Mouse (Mus musculus) small intestine, adult 2 months (tissue): ENCODE data around the gene Adm2. TPM values are rescaled to one million over a fixed set of nuclear protein-coding genes. Genes with fewer than 3 reads are reported as not detected.
A peak's percentile ranks its signal among the peaks of the same experiment; 100 is the strongest.

Source experiments
- H3K27ac ChIP-seq: fragments of 200-500 bp; 2 replicates; pipeline ENCODE4 v1.5.1; 2012; ENCODE audit warnings: low read depth, low read length, control low read depth, inconsistent platforms; ENCODE audit not compliant: insufficient read depth
- H3K27me3 ChIP-seq: fragments of 200-500 bp; 2 replicates; pipeline ENCODE4 v1.6.1; 2012; ENCODE audit warnings: mild to moderate bottlenecking, moderate library complexity, low read length, inconsistent platforms; ENCODE audit not compliant: control insufficient read depth, insufficient read depth
- H3K36me3 ChIP-seq: fragments of 200-500 bp; 2 replicates; pipeline ENCODE4 v1.6.1; 2012; ENCODE audit warnings: mild to moderate bottlenecking, low read length, control low read depth, inconsistent platforms; ENCODE audit not compliant: control insufficient read depth, insufficient read depth
- H3K4me1 ChIP-seq: fragments of 200-500 bp; 2 replicates; pipeline ENCODE4 v1.6.1; 2012; ENCODE audit warnings: low read length, inconsistent platforms, mixed read lengths; ENCODE audit not compliant: control insufficient read depth, insufficient read depth, insufficient read length
- H3K4me3 ChIP-seq: fragments of 200-500 bp; 2 replicates; pipeline ENCODE4 v1.5.1; 2012; ENCODE audit warnings: low read depth, mild to moderate bottlenecking, control low read depth, inconsistent platforms, low read length, moderate library complexity
- CTCF ChIP-seq: fragments of 200-500 bp; IDR thresholded peaks from 2 replicates; pipeline ENCODE4 v1.5.1; 2012; ENCODE audit warnings: low read depth, mild to moderate bottlenecking, control low read depth, inconsistent platforms, low read length, moderate library complexity, mixed read lengths; ENCODE audit not compliant: insufficient replicate concordance, insufficient read length; ENCODE audit errors: extremely low read depth
- POLR2A ChIP-seq: fragments of 200-500 bp; IDR thresholded peaks from 2 replicates; pipeline ENCODE4 v1.6.1; 2012; ENCODE audit warnings: low read depth, mild to moderate bottlenecking, control low read depth, inconsistent platforms, low read length, moderate library complexity
- WGBS: fragments of 180-500 bp; shearing (Covaris S2); methylation state at CpG from one replicate; pipeline ENCODE4 v1.1.7; 2018; 5-methylcytosine and 5-hydroxymethylcytosine counted together
- polyA plus RNA-seq: library from polyadenylated mRNA; depleted of rRNA; stranded (reverse); fragments of >200 nt; gene quantifications from 2 replicates; pipeline ENCODE4 v1.2.3, GENCODE M21; 2012; rRNA removed

Adm2 gene
- polyA plus RNA-seq, 1 experiment = 0.98 TPM

GRCm38 (mm10) chr15:89372536-89372935 is 50.0 kb downstream of the Adm2 start:
- Histone ChIP-seq H3K4me1 (peaks cover 27% of the 10 kb centered on the region), H3K36me3 (peaks cover 42% of the 10 kb centered on the region), H3K27me3 (no peaks in the 10 kb centered on the region), H3K4me3 (peak overlapping the region; percentile 85; the same call in 1 of the 2 replicates), H3K27ac (no peak overlapping the region)
- 87% methylated on average over 7 of the region's 7 CpGs for WGBS
- TF ChIP-seq CTCF (no peak), POLR2A (no peak)

- TF ChIP-seq POLR2A (no peak), CTCF (peak; percentile 59)
- peak overlapping the region; percentile 85 for H3K4me3 ChIP-seq
- no peaks in the 10 kb centered on the region for H3K27me3 ChIP-seq
- H3K36me3 ChIP-seq = peaks cover 35% of the 10 kb centered on the region
- H3K27ac ChIP-seq = peak overlapping the region; percentile 90
- 1% methylated on average over 35 of the region's 35 CpGs for WGBS
- peaks cover 33% of the 10 kb centered on the region for H3K4me1 ChIP-seq
These were observed 50.7 kb downstream of the Adm2 start for GRCm38 (mm10) chr15:89373027-89373761.

- TF ChIP-seq POLR2A (peak; percentile 58), CTCF (peak; percentile 88)
- Histone ChIP-seq H3K4me1 (peaks cover 34% of the 10 kb centered on the region), H3K27ac (peak within 1 kb of the TSS; percentile 90), H3K4me3 (peak within 1 kb of the TSS; percentile 85), H3K27me3 (no peaks in the 10 kb centered on the region), H3K36me3 (peaks cover 33% of the 10 kb centered on the region)
- under 1% methylated on average over 42 of the region's 42 CpGs for WGBS
These were observed 51.3 kb downstream of the Adm2 start, which contains the start of gene Sco2 for GRCm38 (mm10) chr15:89373762-89374248. Gene Sco2, minus strand, starts transcription at chr15:89373846.

Other genes starting within 250 kb of the Adm2 start
- 81.6 and 90.9 TPM in 2 replicates for gene Trabd, start 247.6 kb upstream of the Adm2 start, polyA plus RNA-seq
- gene Selenoo, start 233.6 kb upstream of the Adm2 start, polyA plus RNA-seq = 29.0 and 45.8 TPM in 2 replicates
- 21.6 and 29.0 TPM in 2 replicates for gene Tubgcp6, start 199.6 kb upstream of the Adm2 start, polyA plus RNA-seq
- gene Hdac10, start 194.0 kb upstream of the Adm2 start, polyA plus RNA-seq = 13.2 and 19.0 TPM in 2 replicates
- gene Mapk12, start 182.0 kb upstream of the Adm2 start, polyA plus RNA-seq = 2.0 and 2.4 TPM in 2 replicates
- 2.3 and 3.2 TPM in 2 replicates for gene Mapk11, start 173.1 kb upstream of the Adm2 start, polyA plus RNA-seq
- gene Plxnb2, start 141.9 kb upstream of the Adm2 start, polyA plus RNA-seq = 213 and 376 TPM in 2 replicates
- gene Dennd6b, start 126.2 kb upstream of the Adm2 start, polyA plus RNA-seq = 7.1 and 10.6 TPM in 2 replicates
- 73.9 and 252 TPM in 2 replicates for gene Ppp6r2, start 111.2 kb upstream of the Adm2 start, polyA plus RNA-seq
- gene Sbf1, start 7.4 kb upstream of the Adm2 start, polyA plus RNA-seq = 123 and 189 TPM in 2 replicates
- 0.10 and 0.43 TPM in 2 replicates for gene Miox, start 11.7 kb downstream of the Adm2 start, polyA plus RNA-seq
- 22.8 and 33.3 TPM in 2 replicates for gene Lmf2, start 32.9 kb downstream of the Adm2 start, polyA plus RNA-seq
- gene Ncaph2, start 33.0 kb downstream of the Adm2 start, polyA plus RNA-seq = 56.8 and 149 TPM in 2 replicates
- gene Sco2, start 51.1 kb downstream of the Adm2 start, polyA plus RNA-seq = 239 and 317 TPM in 2 replicates
- 114 and 152 TPM in 2 replicates for gene Tymp, start 54.3 kb downstream of the Adm2 start, polyA plus RNA-seq
- gene Odf3b, start 56.6 kb downstream of the Adm2 start, polyA plus RNA-seq = 46.1 and 142 TPM in 2 replicates
- 1.1 and 1.4 TPM in 2 replicates for gene Klhdc7b, start 62.2 kb downstream of the Adm2 start, polyA plus RNA-seq
- 0.60 and 0.93 TPM in 2 replicates for gene Syce3, start 87.8 kb downstream of the Adm2 start, polyA plus RNA-seq
- 1.4 and 3.4 TPM in 2 replicates for gene Cpt1b, start 103.1 kb downstream of the Adm2 start, polyA plus RNA-seq
- gene C730034F03Rik, start 106.9 kb downstream of the Adm2 start, polyA plus RNA-seq = 0.17 and 0.76 TPM in 2 replicates
- gene Gm44502, start 107.0 kb downstream of the Adm2 start, polyA plus RNA-seq = 3.0 and 5.0 TPM in 2 replicates
- gene Chkb, start 107.2 kb downstream of the Adm2 start, polyA plus RNA-seq = 45.6 and 104 TPM in 2 replicates
- 0.53 and 0.65 TPM in 2 replicates for gene Mapk8ip2, start 131.2 kb downstream of the Adm2 start, polyA plus RNA-seq
- gene Arsa, start 154.7 kb downstream of the Adm2 start, polyA plus RNA-seq = 15.6 and 30.4 TPM in 2 replicates
- 6.4 and 10.2 TPM in 2 replicates for gene Shank3, start 176.9 kb downstream of the Adm2 start, polyA plus RNA-seq
- gene Acr, start 245.6 kb downstream of the Adm2 start, polyA plus RNA-seq = 0.19 and 0.56 TPM in 2 replicates